Mouse (Mus musculus): ENCODE data around the gene Sprr4. TPM values are rescaled to one million over a fixed set of nuclear protein-coding genes. Genes with fewer than 3 reads are reported as not detected.
"Not testable (repeated sequence)": the region's sequence is repeated elsewhere in the genome, so short reads cannot be mapped to it uniquely, and the experiment has no call there.

The Sprr4 gene
- not detected in 2 replicates for polyA plus RNA-seq (2012)

- TF ChIP-seq TAL1 (IDR thresholded peaks at IDR 0.05; ENCODE audit: low read length) (no peak), GATA1 (IDR thresholded peaks at IDR 0.05; ENCODE audit: low read length) (no peak)
- Histone ChIP-seq H3K36me3 (ENCODE audit: control insufficient read depth) (no peaks in the 10 kb centered on the region), H3K4me3 (replicated peaks) (no peak within 1 kb of the TSS)
Observed at GRCm38 (mm10) chr3:92500393-92500792, at the start of gene Sprr4. TSS of gene Sprr4 (minus strand) at chr3:92500493.

GRCm38 (mm10) chr3:92534411-92534810, 34.1 kb upstream of the Sprr4 start, which contains the start of gene 2310046K23Rik:
TSS of gene 2310046K23Rik (minus strand) at chr3:92534511.
- Histone ChIP-seq H3K4me3 (replicated peaks) (no peak within 1 kb of the TSS), H3K36me3 (ENCODE audit: control insufficient read depth) (no peaks in the 10 kb centered on the region), H3K9me3 (ENCODE audit: control insufficient read depth, low read length) (no peaks in the 10 kb centered on the region), H3K27me3 (ENCODE audit: control insufficient read depth) (no peaks in the 10 kb centered on the region), H3K4me1 (ENCODE audit: control insufficient read depth) (no peaks in the 10 kb centered on the region)
- no peak for TF ChIP-seq GATA1 (IDR thresholded peaks at IDR 0.05; ENCODE audit: low read length)
- TF ChIP-seq TAL1 (IDR thresholded peaks at IDR 0.05; ENCODE audit: low read length) = no peak

More at GRCm38 (mm10) chr3:92500393-92500792, at the start of gene Sprr4:
- no peaks in the 10 kb centered on the region for H3K27me3 ChIP-seq (ENCODE audit: control insufficient read depth)
- H3K4me1 ChIP-seq (ENCODE audit: control insufficient read depth) = no peaks in the 10 kb centered on the region
- no peaks in the 10 kb centered on the region for H3K9me3 ChIP-seq (ENCODE audit: control insufficient read depth, low read length)

GRCm38 (mm10) chr3:92512325-92512724, 12.0 kb upstream of the Sprr4 start:
- TF ChIP-seq TAL1 (IDR thresholded peaks at IDR 0.05; ENCODE audit: low read length) = no peak
- no peak for TF ChIP-seq GATA1 (IDR thresholded peaks at IDR 0.05; ENCODE audit: low read length)
- H3K36me3 ChIP-seq (ENCODE audit: control insufficient read depth) = no peaks in the 10 kb centered on the region
- H3K27me3 ChIP-seq (ENCODE audit: control insufficient read depth) = no peaks in the 10 kb centered on the region
- H3K9me3 ChIP-seq (ENCODE audit: control insufficient read depth, low read length) = no peaks in the 10 kb centered on the region
- no peak overlapping the region for H3K4me3 ChIP-seq (replicated peaks)
- no peaks in the 10 kb centered on the region for H3K4me1 ChIP-seq (ENCODE audit: control insufficient read depth)

GRCm38 (mm10) chr3:92510786-92511185, 10.5 kb upstream of the Sprr4 start:
- Histone ChIP-seq H3K36me3 (ENCODE audit: control insufficient read depth) (no peaks in the 10 kb centered on the region), H3K4me1 (ENCODE audit: control insufficient read depth) (no peaks in the 10 kb centered on the region), H3K4me3 (replicated peaks) (no peak overlapping the region), H3K9me3 (ENCODE audit: control insufficient read depth, low read length) (no peaks in the 10 kb centered on the region), H3K27me3 (ENCODE audit: control insufficient read depth) (no peaks in the 10 kb centered on the region)
- no peak for TF ChIP-seq TAL1 (IDR thresholded peaks at IDR 0.05; ENCODE audit: low read length)
- TF ChIP-seq GATA1 (IDR thresholded peaks at IDR 0.05; ENCODE audit: low read length) = no peak

- no peaks in the 10 kb centered on the region for H3K9me3 ChIP-seq (ENCODE audit: control insufficient read depth, low read length)
- no peaks in the 10 kb centered on the region for H3K4me1 ChIP-seq (ENCODE audit: control insufficient read depth)
- H3K4me3 ChIP-seq (replicated peaks) = no peak overlapping the region
- H3K36me3 ChIP-seq (ENCODE audit: control insufficient read depth) = no peaks in the 10 kb centered on the region
- no peaks in the 10 kb centered on the region for H3K27me3 ChIP-seq (ENCODE audit: control insufficient read depth)
- TF ChIP-seq GATA1 (IDR thresholded peaks at IDR 0.05; ENCODE audit: low read length) (no peak), TAL1 (IDR thresholded peaks at IDR 0.05; ENCODE audit: low read length) (no peak)
Observed at GRCm38 (mm10) chr3:92508185-92508584, 7.9 kb upstream of the Sprr4 start.

GRCm38 (mm10) chr3:92503528-92503927, 3.2 kb upstream of the Sprr4 start:
- Histone ChIP-seq H3K36me3 (ENCODE audit: control insufficient read depth) (no peaks in the 10 kb centered on the region), H3K4me3 (replicated peaks) (no peak overlapping the region), H3K9me3 (ENCODE audit: control insufficient read depth, low read length) (no peaks in the 10 kb centered on the region), H3K4me1 (ENCODE audit: control insufficient read depth) (no peaks in the 10 kb centered on the region), H3K27me3 (ENCODE audit: control insufficient read depth) (no peaks in the 10 kb centered on the region)
- no peak for TF ChIP-seq TAL1 (IDR thresholded peaks at IDR 0.05; ENCODE audit: low read length)
- no peak for TF ChIP-seq GATA1 (IDR thresholded peaks at IDR 0.05; ENCODE audit: low read length)

- H3K4me3 ChIP-seq (replicated peaks); H3K27me3 ChIP-seq (ENCODE audit: control insufficient read depth): not testable (repeated sequence)
Observed at GRCm38 (mm10) chr3:92490262-92490661, 10.0 kb downstream of the Sprr4 start.

GRCm38 (mm10) chr3:92486307-92486706, 14.0 kb downstream of the Sprr4 start:
- H3K4me1 ChIP-seq (ENCODE audit: control insufficient read depth) = no peaks in the 10 kb centered on the region
- TF ChIP-seq TAL1 (IDR thresholded peaks at IDR 0.05; ENCODE audit: low read length) = no peak
- TF ChIP-seq GATA1 (IDR thresholded peaks at IDR 0.05; ENCODE audit: low read length) = no peak
- no peaks in the 10 kb centered on the region for H3K36me3 ChIP-seq (ENCODE audit: control insufficient read depth)
- no peaks in the 10 kb centered on the region for H3K27me3 ChIP-seq (ENCODE audit: control insufficient read depth)
- H3K9me3 ChIP-seq (ENCODE audit: control insufficient read depth, low read length) = no peaks in the 10 kb centered on the region
- H3K4me3 ChIP-seq (replicated peaks) = no peak overlapping the region

More at GRCm38 (mm10) chr3:92490262-92490661, 10.0 kb downstream of the Sprr4 start:
- not testable (repeated sequence) for H3K4me1 ChIP-seq (ENCODE audit: control insufficient read depth); H3K36me3 ChIP-seq (ENCODE audit: control insufficient read depth); H3K9me3 ChIP-seq (ENCODE audit: control insufficient read depth, low read length)

GRCm38 (mm10) chr3:92485863-92486262, 14.4 kb downstream of the Sprr4 start, which contains the start of gene Sprr1a:
TSS of gene Sprr1a (minus strand) at chr3:92485895.
- H3K4me1 ChIP-seq (ENCODE audit: control insufficient read depth) = no peaks in the 10 kb centered on the region
- H3K4me3 ChIP-seq (replicated peaks) = no peak within 1 kb of the TSS
- TF ChIP-seq GATA1 (IDR thresholded peaks at IDR 0.05; ENCODE audit: low read length) (no peak), TAL1 (IDR thresholded peaks at IDR 0.05; ENCODE audit: low read length) (no peak)
- no peaks in the 10 kb centered on the region for H3K27me3 ChIP-seq (ENCODE audit: control insufficient read depth)
- H3K9me3 ChIP-seq (ENCODE audit: control insufficient read depth, low read length) = no peaks in the 10 kb centered on the region
- H3K36me3 ChIP-seq (ENCODE audit: control insufficient read depth) = no peaks in the 10 kb centered on the region

- H3K4me1 ChIP-seq (ENCODE audit: control insufficient read depth); H3K36me3 ChIP-seq (ENCODE audit: control insufficient read depth); H3K9me3 ChIP-seq (ENCODE audit: control insufficient read depth, low read length); H3K4me3 ChIP-seq (replicated peaks); H3K27me3 ChIP-seq (ENCODE audit: control insufficient read depth): not testable (repeated sequence)
Observed at GRCm38 (mm10) chr3:92481249-92481648, 19.0 kb downstream of the Sprr4 start.
